Mouse (Mus musculus) heart, postnatal 0 days (tissue): ENCODE measurements at regions not wholly inside any gene's neighbourhood (a gene's known extent, or its start where the extent isn't known, plus 50 kb on each side); places are given as distances from the start of the nearest gene placed in this dataset.

ENCODE experiments used
- CTCF ChIP-seq: IDR thresholded peaks from 2 replicates; pipeline ENCODE4 v1.5.1; 2016; ENCODE audit warnings: antibody characterized with exemption, control low read depth, low read depth
- EP300 ChIP-seq: IDR thresholded peaks from 2 replicates; pipeline ENCODE4 v1.6.1; 2016; ENCODE audit warnings: antibody characterized with exemption, low read depth

- TF ChIP-seq CTCF (no peak), EP300 (no peak)
Measured at GRCm38 (mm10) chr3:50990810-50991209, 233.4 kb upstream of the Noct start.
